Mouse (Mus musculus) midbrain, embryonic 14.5 days (tissue): ENCODE results near the gene Dph2. TPM values are rescaled to one million over a fixed set of nuclear protein-coding genes. Genes with fewer than 3 reads are reported as not detected.
A peak's percentile ranks its signal among the peaks of the same experiment; 100 is the strongest.

Source experiments
- ATAC-seq: fragments of 200-750 bp; cut with Nextera tagmentation; 2 replicates; pipeline ENCODE4 v1.8.0; 2017; ENCODE audit warnings: moderate number of reproducible peaks, moderate library complexity; ENCODE audit not compliant: low FRiP score, low TSS enrichment
- DNase-seq: peaks from one replicate; pipeline ENCODE4 v3.0.0-alpha.2; 2015
- H3K27ac ChIP-seq: fragments of 300-500 bp; sonication (generic); replicated peaks from 2 replicates; pipeline ENCODE4 v1.5.1; 2014; ENCODE audit warnings: mild to moderate bottlenecking, low read depth, low read length, moderate library complexity
- H3K27me3 ChIP-seq: fragments of 300-500 bp; sonication (generic); 2 replicates; pipeline ENCODE4 v1.6.1; 2014; ENCODE audit warnings: low read length, control low read depth, mixed read lengths; ENCODE audit not compliant: control insufficient read depth, insufficient read depth
- H3K36me3 ChIP-seq: fragments of 300-500 bp; sonication (generic); 2 replicates; pipeline ENCODE4 v1.6.1; 2014; ENCODE audit warnings: low read length, control low read depth; ENCODE audit not compliant: control insufficient read depth, insufficient read depth
- H3K4me1 ChIP-seq: fragments of 300-500 bp; sonication (generic); 2 replicates; pipeline ENCODE4 v1.6.1; 2014; ENCODE audit warnings: mild to moderate bottlenecking, antibody characterized with exemption, low read length, control low read depth; ENCODE audit not compliant: control insufficient read depth, insufficient read depth
- H3K4me2 ChIP-seq: fragments of 300-500 bp; sonication (generic); 2 replicates; pipeline ENCODE4 v1.6.1; 2014; ENCODE audit warnings: mild to moderate bottlenecking, low read length, moderate library complexity
- H3K4me3 ChIP-seq: fragments of 300-500 bp; sonication (generic); replicated peaks from 2 replicates; pipeline ENCODE4 v1.5.1; 2014; ENCODE audit warnings: low read depth, low read length
- H3K9ac ChIP-seq: fragments of 300-500 bp; sonication (generic); replicated peaks from 2 replicates; pipeline ENCODE4 v1.6.1; 2014; ENCODE audit warnings: mild to moderate bottlenecking, low read length, moderate library complexity
- H3K9me3 ChIP-seq: fragments of 300-500 bp; sonication (generic); 2 replicates; pipeline ENCODE4 v1.6.1; 2016; ENCODE audit warnings: low read length, control low read depth, mixed read lengths; ENCODE audit not compliant: control insufficient read depth
- WGBS: fragments of 180-500 bp; shearing (Covaris S2); extraction: QIAGEN DNeasy Blood & Tissue Kit; methylation state at CpG from one replicate; pipeline ENCODE4 v1.1.7; 2014; 5-methylcytosine and 5-hydroxymethylcytosine counted together
- polyA plus RNA-seq: library from polyadenylated mRNA; unstranded; fragments of >200 nt; fragmentation: Nextera tagmentation; extraction: Ambion mirVana; gene quantifications from 2 replicates; pipeline ENCODE4 v1.2.1, GENCODE M21; 2014

Dph2 gene
- polyA plus RNA-seq, 1 experiment from 2014 or later = 20.6 TPM

GRCm38 (mm10) chr4:117847011-117847410 lies 44.8 kb downstream of the Dph2 start:
- H3K4me3 ChIP-seq = no peak overlapping the region
- H3K9me3 ChIP-seq = no peaks in the 10 kb centered on the region
- H3K4me2 ChIP-seq = no peak overlapping the region
- H3K9ac ChIP-seq = no peak overlapping the region
- no peak for ATAC-seq
- peaks cover 16% of the 10 kb centered on the region; the same call in 1 of the 2 replicates for H3K4me1 ChIP-seq
- H3K36me3 ChIP-seq = no peaks in the 10 kb centered on the region
- H3K27me3 ChIP-seq = no peaks in the 10 kb centered on the region
- WGBS = 30% methylated on average over 2 of the region's 2 CpGs
- 0 out of 2 replicates have a peak overlapping the region, but pooled peaks have one; percentile 28 for H3K27ac ChIP-seq
- peak; percentile 51 for DNase-seq

GRCm38 (mm10) chr4:117846261-117846660 lies 45.6 kb downstream of the Dph2 start:
- H3K4me3 ChIP-seq = no peak overlapping the region
- no peaks in the 10 kb centered on the region for H3K9me3 ChIP-seq
- peaks cover 16% of the 10 kb centered on the region; the same call in 1 of the 2 replicates for H3K4me1 ChIP-seq
- H3K36me3 ChIP-seq = no peaks in the 10 kb centered on the region
- no peak for DNase-seq
- ATAC-seq = no peak
- no peak overlapping the region for H3K9ac ChIP-seq
- 97% methylated on average over 4 of the region's 4 CpGs for whole genome bisulfite sequencing
- H3K27me3 ChIP-seq = no peaks in the 10 kb centered on the region
- no peak overlapping the region for H3K4me2 ChIP-seq
- H3K27ac ChIP-seq = no peak overlapping the region

- peaks cover 16% of the 10 kb centered on the region; the same call in 1 of the 2 replicates for H3K4me1 ChIP-seq
- H3K27me3 ChIP-seq = no peaks in the 10 kb centered on the region
- no peaks in the 10 kb centered on the region for H3K36me3 ChIP-seq
- H3K4me2 ChIP-seq = no peak overlapping the region
- H3K9me3 ChIP-seq = no peaks in the 10 kb centered on the region
- H3K4me3 ChIP-seq = no peak overlapping the region
- DNase-seq (no peak), ATAC-seq (no peak)
- 62% methylated on average over 11 of the region's 11 CpGs for WGBS
- H3K9ac ChIP-seq = no peak overlapping the region
- H3K27ac ChIP-seq = no peak overlapping the region
Observed at GRCm38 (mm10) chr4:117845316-117845715, 46.5 kb downstream of the Dph2 start.

- 88% methylated on average over 5 of the region's 5 CpGs for WGBS
- no peak for DNase-seq
- no peaks in the 10 kb centered on the region for H3K9me3 ChIP-seq
Observed at GRCm38 (mm10) chr4:117844467-117844866, 47.4 kb downstream of the Dph2 start.

GRCm38 (mm10) chr4:117843101-117843500 lies 48.7 kb downstream of the Dph2 start:
- H3K27ac ChIP-seq = no peak overlapping the region
- H3K4me3 ChIP-seq = no peak overlapping the region

More at GRCm38 (mm10) chr4:117844467-117844866, 47.4 kb downstream of the Dph2 start:
- no peak for ATAC-seq
- H3K27ac ChIP-seq = no peak overlapping the region
- H3K27me3 ChIP-seq = no peaks in the 10 kb centered on the region
- no peaks in the 10 kb centered on the region for H3K36me3 ChIP-seq
- H3K4me2 ChIP-seq = no peak overlapping the region
- peaks cover 9% of the 10 kb centered on the region; the same call in 1 of the 2 replicates for H3K4me1 ChIP-seq
- no peak overlapping the region for H3K9ac ChIP-seq
- H3K4me3 ChIP-seq = no peak overlapping the region

GRCm38 (mm10) chr4:117841566-117841965 lies 50.3 kb downstream of the Dph2 start:
- Histone ChIP-seq H3K4me2 (no peak overlapping the region), H3K27me3 (no peaks in the 10 kb centered on the region), H3K27ac (no peak overlapping the region), H3K36me3 (no peaks in the 10 kb centered on the region), H3K9ac (no peak overlapping the region), H3K9me3 (no peaks in the 10 kb centered on the region), H3K4me3 (no peak overlapping the region), H3K4me1 (no peaks in the 10 kb centered on the region; the same call in 1 of the 2 replicates)
- 90% methylated on average over 3 of the region's 3 CpGs for whole genome bisulfite sequencing
- DNase-seq (no peak), ATAC-seq (no peak)

More at GRCm38 (mm10) chr4:117843101-117843500, 48.7 kb downstream of the Dph2 start:
- no peaks in the 10 kb centered on the region for H3K4me1 ChIP-seq
- no peaks in the 10 kb centered on the region for H3K27me3 ChIP-seq
- 92% methylated on average over 5 of the region's 5 CpGs for WGBS
- H3K9ac ChIP-seq = no peak overlapping the region
- H3K4me2 ChIP-seq = no peak overlapping the region
- no peaks in the 10 kb centered on the region for H3K9me3 ChIP-seq
- ATAC-seq (no peak), DNase-seq (no peak)
- no peaks in the 10 kb centered on the region for H3K36me3 ChIP-seq

GRCm38 (mm10) chr4:117840821-117841220 lies 51.0 kb downstream of the Dph2 start:
- no peak for ATAC-seq
- DNase-seq = no peak
- H3K27me3 ChIP-seq = no peaks in the 10 kb centered on the region
- H3K36me3 ChIP-seq = no peaks in the 10 kb centered on the region
- no peaks in the 10 kb centered on the region for H3K9me3 ChIP-seq
- H3K4me2 ChIP-seq = no peak overlapping the region
- 93% methylated on average over 5 of the region's 5 CpGs for WGBS
- no peak overlapping the region for H3K9ac ChIP-seq
- H3K4me3 ChIP-seq = no peak overlapping the region
- H3K27ac ChIP-seq = no peak overlapping the region
- H3K4me1 ChIP-seq = no peaks in the 10 kb centered on the region; the same call in 1 of the 2 replicates

GRCm38 (mm10) chr4:117839366-117839765 lies 52.5 kb downstream of the Dph2 start:
- DNase-seq (no peak), ATAC-seq (no peak)
- no peak overlapping the region for H3K4me3 ChIP-seq
- H3K36me3 ChIP-seq = no peaks in the 10 kb centered on the region
- WGBS = 76% methylated on average over 6 of the region's 6 CpGs
- H3K4me2 ChIP-seq = no peak overlapping the region
- H3K4me1 ChIP-seq = peaks cover 6% of the 10 kb centered on the region
- H3K9ac ChIP-seq = no peak overlapping the region
- no peak overlapping the region for H3K27ac ChIP-seq
- H3K27me3 ChIP-seq = no peaks in the 10 kb centered on the region
- no peaks in the 10 kb centered on the region for H3K9me3 ChIP-seq
